Mouse (Mus musculus) CD4-positive, CD25-positive, alpha-beta regulatory T cell, adult 2 months (primary cell): ENCODE data around the gene Cyp2u1.

ENCODE experiments used
- DNase-seq: peaks from one replicate; pipeline ENCODE4 v3.0.0-alpha.2; 2012; ENCODE audit warnings: low read depth, low spot score

The Cyp2u1 gene

GRCm38 (mm10) chr3:131255399-131255981 is 47.5 kb downstream of the Cyp2u1 start:
- no peak for DNase-seq

- no peak for DNase-seq
These were observed 48.0 kb downstream of the Cyp2u1 start for GRCm38 (mm10) chr3:131254991-131255390.

- DNase-seq, result no peak
These were observed 51.4 kb downstream of the Cyp2u1 start for GRCm38 (mm10) chr3:131251601-131252000.

- DNase-seq, result no peak
These were observed 52.0 kb downstream of the Cyp2u1 start for GRCm38 (mm10) chr3:131250978-131251377.

GRCm38 (mm10) chr3:131250283-131250682 is 52.7 kb downstream of the Cyp2u1 start:
- DNase-seq, result no peak

GRCm38 (mm10) chr3:131248444-131248843 is 54.6 kb downstream of the Cyp2u1 start:
- DNase-seq, result no peak

- DNase-seq, result no peak
These were observed 55.2 kb downstream of the Cyp2u1 start for GRCm38 (mm10) chr3:131247851-131248250.

- DNase-seq, result no peak
These were observed 55.6 kb downstream of the Cyp2u1 start for GRCm38 (mm10) chr3:131247447-131247846.

- DNase-seq, result no peak
These were observed 56.4 kb downstream of the Cyp2u1 start for GRCm38 (mm10) chr3:131246579-131247046.

- DNase-seq, result peak; percentile 85
These were observed 57.1 kb downstream of the Cyp2u1 start for GRCm38 (mm10) chr3:131245766-131246578.
